Mouse (Mus musculus) gastrocnemius, adult 8-10 months (tissue): ENCODE data around the gene Olfr1097. TPM values are rescaled to one million over a fixed set of nuclear protein-coding genes. Genes with fewer than 3 reads are reported as not detected.

Experiments used
- DNase-seq, 2 experiments: peaks; one replicate each; pipeline ENCODE4 v3.0.0; 2022; ENCODE audit warnings: low spot score in 2 of 2
- total RNA-seq, 4 experiments: library from RNA; stranded (reverse); gene quantifications; 2 replicates each; pipeline ENCODE4 v1.2.4; 2022

Gene Olfr1097
- not detected for total RNA-seq

DNA sequence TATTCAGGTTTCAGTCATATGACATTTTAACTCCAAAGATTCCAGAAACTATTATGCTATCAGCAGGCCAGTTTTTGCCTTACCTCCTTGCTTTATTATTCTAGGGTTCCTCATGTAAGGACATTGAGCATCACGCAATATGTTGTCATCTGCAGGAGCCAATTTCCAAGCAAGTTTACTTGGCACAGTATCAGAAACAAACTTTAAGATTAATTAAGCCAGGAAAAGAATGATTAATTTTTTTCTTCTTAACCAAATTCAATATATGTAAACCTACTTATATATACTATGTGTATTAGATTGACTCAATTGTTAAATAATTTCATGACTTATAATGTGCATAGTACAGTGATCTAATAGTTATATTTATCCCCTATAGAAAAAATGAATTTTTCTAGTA, at the start of gene Olfr1097:
Gene Olfr1097, minus strand, starts transcription at position 101 of the 400 bp plus-strand sequence.
- DNase-seq = no peak

DNA sequence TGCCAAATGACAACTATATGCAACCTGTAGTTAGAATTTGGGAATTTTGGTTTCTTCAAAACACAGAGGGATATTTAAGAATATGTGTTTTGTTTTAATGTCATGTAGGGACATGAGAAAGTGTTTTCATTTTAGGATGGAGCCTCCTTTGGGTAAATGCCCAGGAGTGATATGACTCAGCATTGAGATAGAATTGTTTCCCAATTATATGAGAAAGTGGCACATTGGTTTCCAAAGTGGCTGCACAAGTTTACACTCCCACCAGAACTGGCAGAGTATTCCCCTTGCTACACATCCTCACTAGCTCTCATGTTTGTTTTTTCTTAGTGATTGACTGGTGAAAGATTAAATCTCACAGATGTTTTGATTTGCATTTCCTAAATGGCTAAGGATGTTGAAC, 34.5 kb upstream of the Olfr1097 start:
- DNase-seq = no peak

DNA sequence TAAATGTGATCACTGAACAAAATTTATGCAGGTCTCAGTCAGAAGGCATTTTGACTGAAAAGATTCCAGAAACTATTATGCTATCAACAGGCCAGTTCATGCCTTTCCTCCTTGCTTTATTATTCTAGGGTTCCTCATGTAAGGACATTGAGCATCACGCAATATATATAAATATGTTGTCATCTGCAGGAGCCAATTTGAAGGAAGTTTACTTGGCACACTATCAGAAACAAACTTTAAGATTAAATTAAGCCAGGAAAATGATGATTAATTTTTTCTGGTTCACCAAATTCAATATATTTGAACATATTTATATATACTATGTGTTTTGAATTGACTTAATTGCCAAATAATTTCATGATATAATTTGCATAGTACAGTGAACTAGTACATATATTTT, 32.4 kb upstream of the Olfr1097 start, which contains the start of gene Olfr1098:
Gene Olfr1098, minus strand, starts transcription at position 101 of the 400 bp plus-strand sequence.
- DNase-seq = no peak

DNA sequence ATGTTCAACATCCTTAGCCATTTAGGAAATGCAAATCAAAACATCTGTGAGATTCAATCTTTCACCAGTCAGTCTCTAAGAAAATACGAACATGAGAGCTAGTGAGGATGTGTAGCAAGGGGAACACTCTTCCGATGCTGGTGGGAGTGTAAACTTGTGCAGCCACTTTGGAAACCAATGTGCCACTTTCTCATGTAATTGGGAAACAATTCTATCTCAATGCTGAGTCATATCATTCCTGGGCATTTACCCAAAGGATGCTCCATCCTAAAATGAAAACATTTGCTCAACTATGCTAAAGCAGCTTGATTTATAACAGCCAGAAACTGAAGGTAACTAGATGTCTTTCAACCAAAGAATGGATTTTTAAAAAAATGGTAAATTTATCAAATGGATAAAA, 13.6 kb upstream of the Olfr1097 start:
- DNase-seq = no peak

DNA sequence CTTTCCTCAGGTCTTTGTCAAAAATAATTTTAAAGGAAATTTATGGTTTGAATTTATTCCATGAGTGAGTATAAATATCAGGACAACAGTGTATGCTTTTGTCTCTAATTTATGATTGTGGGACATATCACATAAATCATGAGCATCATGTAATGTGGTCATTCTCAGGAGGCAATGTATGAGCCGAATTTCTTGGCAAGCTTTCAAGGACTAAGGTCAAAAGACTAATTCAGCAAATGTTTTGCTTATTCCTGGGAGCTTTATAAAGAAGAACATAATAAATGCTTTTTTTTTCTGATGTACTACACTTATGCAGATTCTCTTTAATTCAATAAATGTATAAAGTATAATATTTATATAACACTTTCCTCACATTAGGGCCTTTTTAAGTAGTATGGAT, 17.3 kb downstream of the Olfr1097 start, which contains the start of gene Gm13723:
Gene Gm13723, minus strand, starts transcription at position 101 of the 400 bp plus-strand sequence.
- no peak for DNase-seq

DNA sequence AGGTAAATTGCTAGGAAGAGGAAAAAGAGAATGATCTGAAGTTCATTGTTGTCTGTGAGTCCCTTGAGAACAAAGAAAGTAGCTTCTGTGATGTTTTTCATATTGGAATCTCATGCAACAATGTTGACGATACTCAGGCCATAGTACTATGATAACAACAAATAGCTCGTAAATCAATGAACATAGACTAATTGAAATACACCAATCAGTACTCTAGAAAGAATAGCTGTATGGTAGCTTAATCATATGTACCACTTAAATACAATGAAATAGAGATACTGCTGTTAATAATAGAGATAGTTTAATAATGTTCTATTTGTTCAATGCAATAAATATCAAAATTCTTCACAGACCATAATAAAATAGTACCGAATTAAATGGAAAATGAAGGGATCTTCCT, 40.4 kb downstream of the Olfr1097 start, which contains the start of gene Olfr1095:
Gene Olfr1095, minus strand, starts transcription at position 101 of the 400 bp plus-strand sequence.
- DNase-seq = no peak

Other genes starting within 250 kb of the Olfr1097 start
- not detected for gene Olfr1085, start 230.2 kb downstream of the Olfr1097 start, total RNA-seq
- not detected for gene Olfr1086, start 212.1 kb downstream of the Olfr1097 start, total RNA-seq
- gene Olfr1087, start 193.8 kb downstream of the Olfr1097 start, total RNA-seq = not detected
- gene Olfr1089, start 158.5 kb downstream of the Olfr1097 start, total RNA-seq = not detected
- not detected for gene Olfr1090, start 133.2 kb downstream of the Olfr1097 start, total RNA-seq
- gene Olfr1093, start 109.7 kb downstream of the Olfr1097 start, total RNA-seq = not detected
- not detected for gene Olfr141, start 82.2 kb downstream of the Olfr1097 start, total RNA-seq
- not detected for gene Olfr1094, start 67.6 kb downstream of the Olfr1097 start, total RNA-seq
- gene Olfr1095, start 40.5 kb downstream of the Olfr1097 start, total RNA-seq = not detected
- gene Gm13723, start 17.4 kb downstream of the Olfr1097 start, total RNA-seq = not detected
- gene Olfr1098, start 32.3 kb upstream of the Olfr1097 start, total RNA-seq = not detected
- not detected for gene Olfr1099, start 68.5 kb upstream of the Olfr1097 start, total RNA-seq
- not detected for gene Olfr1100, start 87.7 kb upstream of the Olfr1097 start, total RNA-seq
- not detected for gene Olfr1101, start 99.0 kb upstream of the Olfr1097 start, total RNA-seq
- gene Olfr1102, start 106.2 kb upstream of the Olfr1097 start, total RNA-seq = not detected
- not detected for gene Olfr1104, start 134.9 kb upstream of the Olfr1097 start, total RNA-seq
- not detected for gene Olfr1105, start 144.3 kb upstream of the Olfr1097 start, total RNA-seq
- not detected for gene Olfr1106, start 160.1 kb upstream of the Olfr1097 start, total RNA-seq
- not detected for gene Olfr1107, start 183.6 kb upstream of the Olfr1097 start, total RNA-seq
- not detected for gene Olfr1109, start 203.8 kb upstream of the Olfr1097 start, total RNA-seq
- gene Olfr259, start 222.4 kb upstream of the Olfr1097 start, total RNA-seq = not detected
- not detected for gene Olfr1110, start 248.1 kb upstream of the Olfr1097 start, total RNA-seq